Mouse (Mus musculus) c-Kit-positive CD71-negative TER-119-negative erythroid progenitor cells, embryonic 14.5 days (primary cell): ENCODE data around the gene Bora.

Source experiments
- DNase-seq: peaks from one replicate; pipeline ENCODE4 v3.0.0-alpha.2; 2013; ENCODE audit warnings: low read depth

The Bora gene

DNA sequence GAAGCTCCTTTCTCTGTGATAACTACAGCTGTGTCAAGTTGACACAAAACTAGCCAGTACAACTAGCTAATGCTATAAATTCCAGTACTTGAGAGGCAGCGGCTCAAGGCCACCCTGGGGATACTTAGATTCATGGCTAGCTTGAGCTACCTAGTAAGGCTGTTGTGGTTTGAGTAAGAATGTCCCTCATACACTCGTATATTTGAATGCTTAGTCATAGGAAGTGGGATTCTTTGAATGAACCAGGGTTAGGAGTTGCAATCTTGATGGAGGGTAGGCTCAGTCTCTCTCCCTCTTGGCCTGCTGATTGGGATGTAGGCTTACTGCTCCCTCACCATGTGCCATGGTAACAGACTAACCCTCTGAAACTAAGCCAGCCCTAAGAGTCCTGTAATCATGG is 17.1 kb downstream of the Bora start:
- no peak for DNase-seq

DNA sequence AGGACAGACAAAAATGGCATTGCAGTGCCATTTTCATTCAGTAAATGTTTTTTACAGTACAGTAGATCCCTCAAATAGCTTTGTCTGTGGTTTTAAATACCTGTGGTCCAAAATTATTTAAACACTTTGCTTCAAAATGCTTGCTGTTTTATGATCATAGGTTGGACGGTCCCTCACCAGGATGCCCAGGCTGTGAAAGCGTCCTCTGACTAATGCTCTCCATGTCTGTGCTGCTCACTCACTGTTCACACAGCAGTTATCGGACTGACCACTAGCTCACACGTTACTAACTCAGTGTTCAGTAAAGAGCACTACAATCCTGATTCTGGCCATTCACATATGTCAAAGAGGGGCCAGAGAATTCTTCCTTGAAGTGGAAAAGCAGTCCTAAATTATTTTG is 25.1 kb downstream of the Bora start:
- no peak for DNase-seq

DNA sequence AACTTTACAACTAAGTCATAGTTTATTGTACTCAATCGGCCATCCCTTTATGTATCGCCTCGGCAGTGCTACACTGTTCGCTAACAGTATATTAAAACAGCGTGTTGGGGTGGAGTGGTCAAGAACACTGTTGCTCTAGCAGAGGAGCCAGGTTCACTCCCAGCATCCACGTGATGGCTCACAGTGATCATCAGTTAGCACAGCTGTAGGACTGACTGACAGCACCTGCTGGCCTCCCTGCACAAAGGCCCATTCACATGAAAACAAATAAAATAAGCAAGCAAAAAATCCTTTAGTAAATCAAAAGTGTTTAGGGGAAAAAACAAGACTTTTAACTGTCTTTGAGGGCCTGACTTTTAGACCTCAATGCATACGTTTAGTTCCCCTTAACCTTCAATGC is 42.9 kb downstream of the Bora start:
- no peak for DNase-seq

DNA sequence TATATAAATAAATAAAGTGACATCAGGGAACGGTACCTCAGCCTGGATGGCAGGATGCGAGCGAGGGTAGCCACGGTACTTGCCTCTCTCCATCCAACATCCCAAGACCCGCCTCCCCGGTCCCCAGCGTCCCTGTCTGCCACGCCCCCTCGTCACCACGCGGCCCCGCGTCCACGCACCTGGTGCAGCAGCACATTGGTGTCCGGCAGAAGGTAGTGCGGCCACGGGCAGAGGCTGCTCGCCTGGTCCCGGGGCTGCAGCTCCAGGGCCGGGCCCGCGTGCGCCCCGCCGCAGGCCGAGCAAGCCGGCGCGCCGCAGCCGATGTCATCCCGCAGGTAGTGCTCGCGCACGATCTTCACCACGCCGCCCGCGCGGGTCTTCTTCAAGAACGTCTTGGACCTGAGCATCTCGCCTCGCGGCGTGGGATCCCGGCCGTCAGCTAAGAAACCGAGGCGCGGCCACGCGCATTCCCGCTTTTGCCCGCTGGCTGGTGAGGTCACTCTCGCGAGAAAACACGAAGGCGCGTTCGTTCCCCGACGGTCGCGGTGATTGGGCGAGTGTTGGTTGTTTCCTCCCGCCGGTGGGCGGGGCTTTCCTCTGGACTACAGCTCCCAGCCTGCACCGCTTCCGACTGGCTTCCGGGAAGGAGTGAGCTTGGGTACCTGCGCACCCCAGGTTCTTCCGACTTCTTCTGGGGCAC is 53.4 kb downstream of the Bora start, which contains the start of the genes Pibf1 and Dis3:
Gene Pibf1, plus strand, starts transcription at position 158 of the 700 bp plus-strand sequence.
Gene Dis3, minus strand, starts transcription at position 504 of the 700 bp plus-strand sequence.
- DNase-seq, result peak; percentile 98

DNA sequence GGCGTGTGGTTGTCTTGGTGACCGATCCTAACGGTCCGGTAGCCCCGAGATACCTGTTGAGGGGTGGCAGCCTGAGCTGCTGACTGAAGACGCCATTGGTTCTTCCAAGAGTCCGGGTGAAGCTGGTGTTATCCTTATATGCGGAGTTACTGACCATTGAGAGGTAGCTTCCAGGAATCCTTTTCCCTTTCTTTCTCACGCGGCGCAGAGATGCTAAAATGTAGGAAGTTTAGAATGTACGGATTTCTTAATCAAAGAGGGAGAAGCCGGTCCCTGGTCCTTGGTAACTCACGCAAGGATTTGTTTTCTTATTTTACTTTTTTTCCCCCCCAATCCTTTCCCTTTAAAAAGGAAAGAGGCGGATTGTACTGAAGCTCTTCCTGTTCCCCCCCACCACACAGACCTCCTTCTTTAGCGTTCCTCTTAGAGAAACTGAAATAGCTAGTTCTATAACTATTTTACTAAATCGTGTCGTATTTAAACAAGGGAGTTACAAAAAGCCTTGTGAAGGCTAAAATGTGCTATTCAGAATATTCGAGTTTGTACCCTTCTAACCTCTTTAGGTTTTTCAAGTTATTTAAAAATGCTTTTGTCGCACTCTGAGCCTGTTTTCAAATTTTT is 54.1 kb downstream of the Bora start:
- no peak for DNase-seq

DNA sequence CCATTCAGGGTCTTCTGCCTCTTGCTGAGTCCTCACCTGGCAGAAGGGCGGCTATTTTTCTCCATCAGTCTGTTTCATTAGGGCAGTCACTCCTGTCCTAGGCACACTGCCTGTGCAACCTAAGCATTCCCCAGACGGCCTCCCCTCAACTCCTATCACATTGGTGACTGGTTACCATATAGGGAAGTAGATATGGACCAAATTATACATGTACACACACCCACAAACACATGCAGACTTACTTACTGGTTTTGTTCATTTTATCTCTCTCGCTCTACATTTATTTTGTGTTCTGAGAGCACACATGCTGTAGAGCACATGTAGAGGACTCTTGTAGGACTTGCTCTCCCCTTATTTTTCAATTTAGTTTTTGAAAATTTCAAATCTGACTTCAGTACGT is 57.0 kb downstream of the Bora start:
- DNase-seq, result no peak

DNA sequence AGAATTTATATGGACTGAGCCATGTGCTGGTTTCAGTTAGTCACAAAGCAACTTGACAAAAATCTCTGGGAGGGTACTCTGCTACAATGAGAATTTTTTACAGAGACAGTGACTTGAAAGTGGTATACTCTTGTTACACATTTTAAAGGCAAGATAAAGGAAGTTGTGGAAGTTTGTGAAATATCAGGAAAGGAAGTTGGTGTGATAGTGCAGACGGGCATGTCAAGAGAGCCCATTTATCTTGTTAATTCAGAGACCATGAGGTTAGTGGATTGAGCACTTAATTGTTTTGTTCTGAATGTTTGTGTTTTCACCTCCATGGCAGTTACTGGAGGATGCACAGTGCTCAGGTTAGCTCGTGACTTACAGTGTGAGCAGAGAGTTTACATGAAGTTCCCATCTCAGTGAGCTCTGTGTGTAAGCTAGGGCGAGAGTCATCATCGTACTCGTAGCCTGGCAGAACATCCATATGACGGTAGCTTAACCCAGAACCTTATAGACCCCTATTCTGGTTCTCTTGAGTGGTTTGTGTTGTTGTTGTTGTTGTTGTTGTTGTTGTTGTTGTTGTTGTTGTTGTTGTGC is 58.6 kb downstream of the Bora start:
- DNase-seq, result no peak

DNA sequence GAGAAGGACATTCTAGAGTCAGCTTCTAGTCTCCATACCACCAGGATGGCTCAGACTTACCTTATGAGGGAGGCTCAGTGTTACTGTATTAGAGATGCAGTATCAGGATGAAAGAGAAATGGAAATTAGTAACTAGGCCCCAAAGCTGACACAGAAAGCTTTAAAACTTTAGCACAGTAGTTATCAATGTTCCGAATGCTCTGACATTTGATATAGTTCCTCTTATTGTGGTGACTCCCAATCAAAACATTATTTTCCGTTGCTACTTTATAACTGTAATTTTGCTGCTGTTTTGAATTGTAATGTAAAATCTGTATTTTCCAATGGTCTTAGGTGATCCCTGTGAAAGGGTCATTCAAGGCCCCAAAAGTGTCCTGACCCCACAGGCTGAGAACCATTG is 60.6 kb downstream of the Bora start:
- no peak for DNase-seq

DNA sequence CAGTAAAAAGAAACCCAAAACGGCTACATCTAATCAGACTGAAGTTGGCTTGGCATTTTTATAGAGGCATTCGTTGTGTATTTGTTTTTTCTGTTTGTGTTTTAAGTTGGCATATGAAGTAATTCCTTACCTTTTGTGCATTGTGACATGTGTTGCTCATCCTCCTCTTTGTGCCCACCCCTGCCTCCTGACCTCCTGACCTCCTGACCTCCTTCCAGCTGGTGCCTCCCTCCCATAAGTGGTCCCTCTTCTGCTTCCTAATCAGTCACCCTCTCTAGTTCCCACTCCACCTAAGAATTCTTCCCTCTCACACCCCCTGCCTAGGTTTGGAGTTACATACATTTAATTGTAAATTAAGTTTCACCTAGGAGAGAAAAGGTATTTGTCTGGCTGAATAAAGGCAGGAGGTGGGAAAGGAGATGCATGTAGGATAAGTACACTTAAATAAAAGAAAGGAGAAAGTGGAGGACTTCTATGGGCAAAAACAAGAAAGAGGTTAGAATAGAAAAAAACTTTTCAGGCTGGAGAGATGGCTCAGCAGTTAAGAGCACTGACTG is 61.7 kb downstream of the Bora start:
- DNase-seq, result no peak

DNA sequence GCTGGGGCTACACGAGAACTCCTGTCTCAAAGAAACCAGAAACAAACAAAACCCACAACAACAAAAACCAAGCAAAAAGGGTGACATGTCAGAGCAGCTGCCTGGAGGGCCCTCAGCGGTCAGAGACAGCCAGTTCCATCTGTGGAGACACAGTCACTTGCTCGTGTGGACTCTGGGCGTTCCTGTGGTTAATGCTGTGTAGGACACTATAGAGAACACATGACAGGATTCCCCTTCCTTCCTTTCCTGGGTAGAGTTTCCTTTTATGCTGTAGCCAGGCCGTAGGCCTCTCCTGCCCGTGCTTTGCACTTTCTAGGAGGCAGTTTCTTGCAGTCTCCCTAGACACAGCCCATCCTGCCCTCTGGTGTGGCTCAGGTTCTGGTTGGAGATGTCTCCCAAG is 62.7 kb downstream of the Bora start:
- DNase-seq, result no peak

DNA sequence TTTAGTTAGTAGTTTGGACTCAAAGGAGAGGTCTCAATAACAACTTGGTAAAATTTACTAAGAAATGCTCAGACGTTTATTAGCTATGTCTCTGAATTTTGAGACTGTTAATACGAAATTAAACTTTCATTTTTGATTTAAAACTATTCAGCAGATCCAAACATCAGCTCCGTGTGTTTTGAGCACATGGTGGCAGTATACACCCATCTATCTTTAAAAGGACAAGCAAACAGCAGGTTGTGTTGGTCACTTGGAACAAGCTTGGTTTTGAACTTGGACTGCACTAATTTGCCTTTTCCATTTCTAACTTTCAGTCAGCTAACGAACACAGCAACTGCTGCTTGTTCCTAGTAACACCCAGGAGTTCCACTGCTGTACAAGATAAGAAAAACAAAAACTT is 71.6 kb downstream of the Bora start:
- no peak for DNase-seq

DNA sequence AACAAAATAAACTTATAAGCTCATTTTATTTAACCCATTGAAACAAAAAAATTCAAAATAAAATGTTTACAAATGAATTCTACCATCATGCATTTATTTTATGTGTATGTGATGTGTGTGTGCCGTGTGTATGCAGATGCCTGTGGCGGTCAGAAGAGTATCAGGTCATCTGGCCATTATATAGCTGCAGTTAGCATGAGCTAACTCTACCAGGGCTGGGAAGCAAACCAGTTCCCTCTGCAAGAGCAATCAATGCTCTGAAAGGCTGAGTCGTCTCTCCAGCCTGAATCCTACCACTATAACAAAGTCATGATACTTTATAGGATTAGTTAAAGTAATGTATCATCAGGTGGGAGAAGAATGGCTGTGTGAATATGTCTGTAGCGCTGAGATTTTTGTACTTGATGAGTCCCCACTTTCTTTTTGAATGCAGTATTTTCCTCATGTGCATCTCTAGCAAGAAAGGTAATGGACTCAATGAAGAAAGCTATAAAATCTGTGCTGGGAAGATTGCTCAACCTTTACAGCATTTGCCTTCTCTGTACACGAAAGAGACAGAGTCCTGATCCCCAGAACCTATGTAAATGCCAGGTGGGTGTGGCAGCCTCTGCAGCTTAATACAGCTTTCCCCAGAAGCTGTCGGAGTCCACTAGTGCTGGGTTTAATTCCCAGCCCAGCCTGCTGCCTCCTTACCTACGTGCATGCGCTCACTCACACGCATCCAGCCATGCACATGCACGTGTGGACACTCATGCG is 75.7 kb downstream of the Bora start:
- no peak for DNase-seq

DNA sequence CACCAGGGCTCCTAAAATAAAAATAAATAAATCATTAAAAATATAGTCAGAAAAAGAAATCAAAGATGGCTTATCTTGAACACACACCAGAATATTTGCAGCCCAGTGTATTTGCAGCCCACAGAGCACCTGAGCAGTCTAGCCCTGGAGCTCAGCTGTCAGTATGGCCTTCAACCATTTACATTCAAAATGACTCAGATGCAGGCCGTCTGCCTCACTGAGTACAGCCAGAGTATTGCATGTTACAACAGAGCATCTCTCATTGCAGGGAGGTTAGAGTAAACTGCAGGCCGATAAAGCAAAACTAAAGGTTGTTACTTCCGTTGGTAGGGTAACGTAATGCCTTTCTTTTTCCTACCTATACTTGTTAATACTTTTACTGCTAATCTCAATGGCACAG is 78.1 kb downstream of the Bora start:
- no peak for DNase-seq
